Mouse (Mus musculus): ENCODE data around the gene Clec4e.
"Not testable (repeated sequence)": the region's sequence is repeated elsewhere in the genome, so short reads cannot be mapped to it uniquely, and the experiment has no call there.

The Clec4e gene

GRCm38 (mm10) chr6:123289753-123290152 is at the start of gene Clec4e:
Clec4e (minus strand) TSS chr6:123289870.
- DNase-seq (ENCODE audit: low spot score), result no peak

- DNase-seq (ENCODE audit: low spot score), result no peak
Observed at GRCm38 (mm10) chr6:123332503-123332902, 42.8 kb upstream of the Clec4e start.

GRCm38 (mm10) chr6:123308033-123308432 is 18.4 kb upstream of the Clec4e start, which contains the start of gene Vmn2r19:
Vmn2r19 (plus strand) TSS chr6:123308333.
- no peak for DNase-seq (ENCODE audit: low spot score)

GRCm38 (mm10) chr6:123306315-123306714 is 16.6 kb upstream of the Clec4e start:
- not testable (repeated sequence) for DNase-seq (ENCODE audit: low spot score)

- DNase-seq (ENCODE audit: low spot score), result no peak
Observed at GRCm38 (mm10) chr6:123296687-123297086, 7.0 kb upstream of the Clec4e start.

- DNase-seq (ENCODE audit: low spot score), result peak; percentile 17
Observed at GRCm38 (mm10) chr6:123293509-123293908, 3.8 kb upstream of the Clec4e start.

GRCm38 (mm10) chr6:123292751-123293400 is 3.2 kb upstream of the Clec4e start:
- DNase-seq (ENCODE audit: low spot score), result peak; percentile 66

- no peak for DNase-seq (ENCODE audit: low spot score)
Observed at GRCm38 (mm10) chr6:123288931-123289330, 739 bp downstream of the Clec4e start.

- DNase-seq (ENCODE audit: low spot score), result no peak
Observed at GRCm38 (mm10) chr6:123286311-123286710, 3.4 kb downstream of the Clec4e start.

- DNase-seq (ENCODE audit: low spot score), result no peak
Observed at GRCm38 (mm10) chr6:123279443-123279842, 10.2 kb downstream of the Clec4e start.

GRCm38 (mm10) chr6:123266945-123267344 is 22.7 kb downstream of the Clec4e start:
- no peak for DNase-seq (ENCODE audit: low spot score)

GRCm38 (mm10) chr6:123265809-123266208 is 23.9 kb downstream of the Clec4e start:
- no peak for DNase-seq (ENCODE audit: low spot score)

GRCm38 (mm10) chr6:123264194-123264593 is 25.5 kb downstream of the Clec4e start:
- no peak for DNase-seq (ENCODE audit: low spot score)

GRCm38 (mm10) chr6:123261555-123262161 is 28.0 kb downstream of the Clec4e start, which contains the start of gene Clec4d:
Clec4d (plus strand) TSS chr6:123262111.
- DNase-seq (ENCODE audit: low spot score), result no peak

- no peak for DNase-seq (ENCODE audit: low spot score)
Observed at GRCm38 (mm10) chr6:123260868-123261267, 28.8 kb downstream of the Clec4e start.

- DNase-seq (ENCODE audit: low spot score), result no peak
Observed at GRCm38 (mm10) chr6:123259889-123260603, 29.6 kb downstream of the Clec4e start.

- DNase-seq (ENCODE audit: low spot score), result no peak
Observed at GRCm38 (mm10) chr6:123258946-123259345, 30.7 kb downstream of the Clec4e start.

- DNase-seq (ENCODE audit: low spot score), result no peak
Observed at GRCm38 (mm10) chr6:123252735-123253134, 36.9 kb downstream of the Clec4e start.

- DNase-seq (ENCODE audit: low spot score), result not testable (repeated sequence)
Observed at GRCm38 (mm10) chr6:123248862-123249261, 40.8 kb downstream of the Clec4e start.

GRCm38 (mm10) chr6:123244201-123244600 is 45.5 kb downstream of the Clec4e start:
- no peak for DNase-seq (ENCODE audit: low spot score)

GRCm38 (mm10) chr6:123237582-123237981 is 52.1 kb downstream of the Clec4e start:
- no peak for DNase-seq (ENCODE audit: low spot score)
